Mouse (Mus musculus) kidney, embryonic 14.5 days (tissue): ENCODE data around the gene Rbck1. TPM values are rescaled to one million over a fixed set of nuclear protein-coding genes. Genes with fewer than 3 reads are reported as not detected.
"Not testable (repeated sequence)": the region's sequence is repeated elsewhere in the genome, so short reads cannot be mapped to it uniquely, and the experiment has no call there.

Source experiments
- ATAC-seq: fragments of 200-750 bp; cut with Nextera tagmentation; 2 replicates; pipeline ENCODE4 v1.8.0; 2017; ENCODE audit warnings: moderate number of reproducible peaks, mild to moderate bottlenecking, moderate TSS enrichment, moderate library complexity; ENCODE audit not compliant: low FRiP score, low TSS enrichment
- H3K27ac ChIP-seq: fragments of 300-500 bp; sonication (generic); 2 replicates; pipeline ENCODE4 v1.5.1; 2014; ENCODE audit warnings: low read depth, mild to moderate bottlenecking, low read length, moderate library complexity, mixed read lengths
- H3K27me3 ChIP-seq: fragments of 300-500 bp; sonication (generic); 2 replicates; pipeline ENCODE4 v1.6.1; 2014; ENCODE audit warnings: mild to moderate bottlenecking, low read length; ENCODE audit not compliant: control insufficient read depth, insufficient read depth
- H3K36me3 ChIP-seq: fragments of 300-500 bp; sonication (generic); 2 replicates; pipeline ENCODE4 v1.6.1; 2014; ENCODE audit warnings: low read length, mixed read lengths; ENCODE audit not compliant: control insufficient read depth, insufficient read depth
- H3K4me1 ChIP-seq: fragments of 300-500 bp; sonication (generic); 2 replicates; pipeline ENCODE4 v1.6.1; 2014; ENCODE audit warnings: low read length, mixed read lengths; ENCODE audit not compliant: control insufficient read depth, insufficient read depth
- H3K4me2 ChIP-seq: fragments of 300-500 bp; sonication (generic); replicated peaks from 2 replicates; pipeline ENCODE4 v1.6.1; 2014; ENCODE audit warnings: low read depth, mild to moderate bottlenecking, low read length
- H3K4me3 ChIP-seq: fragments of 300-500 bp; sonication (generic); 2 replicates; pipeline ENCODE4 v1.5.1; 2014; ENCODE audit warnings: mild to moderate bottlenecking, low read length
- H3K9ac ChIP-seq: fragments of 300-500 bp; sonication (generic); 2 replicates; pipeline ENCODE4 v1.6.1; 2014; ENCODE audit warnings: low read depth, mild to moderate bottlenecking, low read length, moderate library complexity
- H3K9me3 ChIP-seq: fragments of 300-500 bp; sonication (generic); 2 replicates; pipeline ENCODE4 v1.6.1; 2016; ENCODE audit warnings: low read length; ENCODE audit not compliant: control insufficient read depth
- WGBS: fragments of 180-500 bp; shearing (Covaris S2); extraction: QIAGEN DNeasy Blood & Tissue Kit; methylation state at CpG from one replicate; pipeline ENCODE4 v1.1.7; 2014; 5-methylcytosine and 5-hydroxymethylcytosine counted together
- polyA plus RNA-seq: library from polyadenylated mRNA; unstranded; fragments of >200 nt; fragmentation: Nextera tagmentation; extraction: Ambion mirVana; gene quantifications from 2 replicates; pipeline ENCODE4 v1.2.1, GENCODE M21; 2014

Rbck1 gene
- polyA plus RNA-seq, 1 experiment from 2014 or later: 87.1 TPM

GRCm38 (mm10) chr2:152363245-152364147 lies 31.0 kb upstream of the Rbck1 start:
- Histone ChIP-seq H3K9ac (no peak overlapping the region), H3K27ac (peak overlapping the region; percentile 17; the same call in 1 of the 2 replicates), H3K4me3 (0 out of 2 replicates have a peak overlapping the region, but pooled peaks have one; percentile 6)

GRCm38 (mm10) chr2:152361193-152361592 lies 28.7 kb upstream of the Rbck1 start:
- Histone ChIP-seq H3K36me3 (no peaks in the 10 kb centered on the region), H3K9me3 (no peaks in the 10 kb centered on the region), H3K4me2 (no peak overlapping the region), H3K4me3 (no peak overlapping the region), H3K4me1 (peaks cover 8% of the 10 kb centered on the region; the same call in 1 of the 2 replicates), H3K9ac (no peak overlapping the region), H3K27me3 (no peaks in the 10 kb centered on the region), H3K27ac (no peak overlapping the region)
- 92% methylated on average over 8 of the region's 8 CpGs for WGBS
- ATAC-seq: no peak

More at GRCm38 (mm10) chr2:152363245-152364147, 31.0 kb upstream of the Rbck1 start:
- no peaks in the 10 kb centered on the region for H3K9me3 ChIP-seq
- H3K4me1 ChIP-seq: peaks cover 8% of the 10 kb centered on the region; the same call in 1 of the 2 replicates
- ATAC-seq: peak; percentile 75
- 11% methylated on average over 17 of the region's 17 CpGs for WGBS
- H3K36me3 ChIP-seq: no peaks in the 10 kb centered on the region
- H3K27me3 ChIP-seq: no peaks in the 10 kb centered on the region
- peak overlapping the region; percentile 37 for H3K4me2 ChIP-seq

- Histone ChIP-seq H3K27me3 (no peaks in the 10 kb centered on the region), H3K4me1 (peaks cover 8% of the 10 kb centered on the region; the same call in 1 of the 2 replicates), H3K9me3 (no peaks in the 10 kb centered on the region), H3K4me2 (no peak overlapping the region), H3K27ac (no peak overlapping the region), H3K9ac (no peak overlapping the region), H3K4me3 (no peak overlapping the region), H3K36me3 (no peaks in the 10 kb centered on the region)
- ATAC-seq: no peak
- WGBS: 48% methylated on average over 7 of the region's 7 CpGs
Measured at GRCm38 (mm10) chr2:152360271-152360775, 27.9 kb upstream of the Rbck1 start.

GRCm38 (mm10) chr2:152359616-152360015 lies 27.2 kb upstream of the Rbck1 start:
- Histone ChIP-seq H3K9me3 (no peaks in the 10 kb centered on the region), H3K27ac (no peak overlapping the region), H3K4me1 (peaks cover 8% of the 10 kb centered on the region; the same call in 1 of the 2 replicates), H3K9ac (no peak overlapping the region), H3K4me2 (no peak overlapping the region), H3K36me3 (no peaks in the 10 kb centered on the region), H3K4me3 (no peak overlapping the region), H3K27me3 (no peaks in the 10 kb centered on the region)
- ATAC-seq: no peak
- 50% methylated on average over 5 of the region's 5 CpGs for WGBS

- H3K27me3 ChIP-seq, H3K36me3 ChIP-seq, H3K9ac ChIP-seq, H3K9me3 ChIP-seq, H3K4me3 ChIP-seq, H3K4me2 ChIP-seq, H3K4me1 ChIP-seq, H3K27ac ChIP-seq, ATAC-seq: not testable (repeated sequence)
- WGBS: 76% methylated on average over 5 of the region's 5 CpGs
Measured at GRCm38 (mm10) chr2:152358977-152359376, 26.5 kb upstream of the Rbck1 start.

GRCm38 (mm10) chr2:152357254-152357653 lies 24.8 kb upstream of the Rbck1 start:
- no peak overlapping the region for H3K4me2 ChIP-seq
- no peak for ATAC-seq
- H3K9me3 ChIP-seq: no peaks in the 10 kb centered on the region
- H3K27me3 ChIP-seq: no peaks in the 10 kb centered on the region
- no peak overlapping the region for H3K4me3 ChIP-seq
- WGBS: 85% methylated on average over 3 of the region's 3 CpGs
- H3K27ac ChIP-seq: no peak overlapping the region
- no peaks in the 10 kb centered on the region for H3K36me3 ChIP-seq
- no peak overlapping the region for H3K9ac ChIP-seq
- H3K4me1 ChIP-seq: peaks cover 3% of the 10 kb centered on the region; the same call in 1 of the 2 replicates

- 0 out of 2 replicates have a peak, but pooled peaks have one; percentile 24 for ATAC-seq
Measured at GRCm38 (mm10) chr2:152349842-152350540, 17.5 kb upstream of the Rbck1 start.

GRCm38 (mm10) chr2:152349205-152349604 lies 16.8 kb upstream of the Rbck1 start:
- Histone ChIP-seq H3K27me3 (no peaks in the 10 kb centered on the region), H3K4me1 (peaks cover 6% of the 10 kb centered on the region; the same call in 1 of the 2 replicates), H3K9me3 (no peaks in the 10 kb centered on the region), H3K27ac (no peak overlapping the region), H3K9ac (no peak overlapping the region), H3K4me2 (no peak overlapping the region), H3K4me3 (no peak overlapping the region), H3K36me3 (no peaks in the 10 kb centered on the region)
- WGBS: 85% methylated on average over 6 of the region's 6 CpGs
- no peak for ATAC-seq

More at GRCm38 (mm10) chr2:152349842-152350540, 17.5 kb upstream of the Rbck1 start:
- H3K36me3 ChIP-seq: no peaks in the 10 kb centered on the region
- no peak overlapping the region for H3K4me2 ChIP-seq
- 93% methylated on average over 8 of the region's 8 CpGs for WGBS
- H3K4me3 ChIP-seq: no peak overlapping the region
- no peaks in the 10 kb centered on the region for H3K9me3 ChIP-seq
- H3K27ac ChIP-seq: no peak overlapping the region
- H3K9ac ChIP-seq: no peak overlapping the region
- H3K27me3 ChIP-seq: no peaks in the 10 kb centered on the region
- H3K4me1 ChIP-seq: 0 out of 2 replicates have a peak, but pooled peaks cover 2% of the 10 kb centered on the region
